Mouse (Mus musculus) liver, embryonic 16.5 days (tissue): ENCODE data around the gene Shbg. TPM values are rescaled to one million over a fixed set of nuclear protein-coding genes. Genes with fewer than 3 reads are reported as not detected.
A peak's percentile ranks its signal among the peaks of the same experiment; 100 is the strongest.

Source experiments
- ATAC-seq: fragments of 200-750 bp; cut with Nextera tagmentation; 2 replicates; pipeline ENCODE4 v1.8.0; 2017; ENCODE audit warnings: low read depth, mild to moderate bottlenecking, moderate number of reproducible peaks, moderate library complexity
- H3K27ac ChIP-seq: fragments of 300-500 bp; sonication (generic); 2 replicates; pipeline ENCODE4 v1.5.1; 2014; ENCODE audit warnings: mild to moderate bottlenecking, low read length
- H3K27me3 ChIP-seq: fragments of 300-500 bp; sonication (generic); 2 replicates; pipeline ENCODE4 v1.6.1; 2014; ENCODE audit warnings: low read depth, low read length, mixed read lengths; ENCODE audit not compliant: control insufficient read depth, insufficient read depth
- H3K36me3 ChIP-seq: fragments of 300-500 bp; sonication (generic); 2 replicates; pipeline ENCODE4 v1.6.1; 2014; ENCODE audit warnings: mild to moderate bottlenecking; ENCODE audit not compliant: control insufficient read depth, insufficient read depth
- H3K4me1 ChIP-seq: fragments of 300-500 bp; sonication (generic); 2 replicates; pipeline ENCODE4 v1.6.1; 2014; ENCODE audit warnings: low read depth, low read length, mixed read lengths; ENCODE audit not compliant: control insufficient read depth
- H3K4me2 ChIP-seq: fragments of 300-500 bp; sonication (generic); 2 replicates; pipeline ENCODE4 v1.6.1; 2014; ENCODE audit warnings: low read depth, low read length, mixed read lengths
- H3K4me3 ChIP-seq: fragments of 300-500 bp; sonication (generic); 2 replicates; pipeline ENCODE4 v1.5.1; 2014; ENCODE audit warnings: low read depth, mild to moderate bottlenecking, low read length
- H3K9ac ChIP-seq: fragments of 300-500 bp; sonication (generic); 2 replicates; pipeline ENCODE4 v1.6.1; 2014; ENCODE audit warnings: low read depth, low read length
- H3K9me3 ChIP-seq: fragments of 300-500 bp; sonication (generic); replicated peaks from 2 replicates; pipeline ENCODE4 v1.6.1; 2016; ENCODE audit warnings: low read length; ENCODE audit not compliant: control insufficient read depth
- WGBS: fragments of 180-500 bp; shearing (Covaris S2); extraction: QIAGEN DNeasy Blood & Tissue Kit; methylation state at CpG from one replicate; pipeline ENCODE4 v1.1.7; 2014; ENCODE audit not compliant: insufficient replicate concordance; 5-methylcytosine and 5-hydroxymethylcytosine counted together
- polyA plus RNA-seq: library from polyadenylated mRNA; unstranded; fragments of >200 nt; fragmentation: Nextera tagmentation; extraction: Ambion mirVana; gene quantifications from 2 replicates; pipeline ENCODE4 v1.2.1, GENCODE M21; 2015

Shbg gene
- 26.2 and 27.9 TPM in 2 replicates for polyA plus RNA-seq

- no peaks in the 10 kb centered on the region for H3K27me3 ChIP-seq
- H3K4me1 ChIP-seq = peaks cover 44% of the 10 kb centered on the region
- WGBS = 32% methylated on average over 5 of the region's 5 CpGs
- no peak within 1 kb of the TSS for H3K4me2 ChIP-seq
- no peak within 1 kb of the TSS for H3K4me3 ChIP-seq
- H3K27ac ChIP-seq = no peak within 1 kb of the TSS
- no peaks in the 10 kb centered on the region for H3K9me3 ChIP-seq
- H3K9ac ChIP-seq = no peak within 1 kb of the TSS
- ATAC-seq = peak; percentile 14; the same call in 1 of the 2 replicates
- no peaks in the 10 kb centered on the region for H3K36me3 ChIP-seq
These were observed at the start of gene Shbg for GRCm38 (mm10) chr11:69617805-69618204. TSS of gene Shbg (minus strand) at chr11:69617905.

- H3K27ac ChIP-seq = no peak overlapping the region
- no peaks in the 10 kb centered on the region for H3K9me3 ChIP-seq
- no peaks in the 10 kb centered on the region for H3K27me3 ChIP-seq
- H3K4me2 ChIP-seq = no peak overlapping the region
- H3K36me3 ChIP-seq = peaks cover 45% of the 10 kb centered on the region
- H3K4me3 ChIP-seq = no peak overlapping the region
- no peak for ATAC-seq
- peaks cover 28% of the 10 kb centered on the region for H3K4me1 ChIP-seq
- 76% methylated on average over 3 of the region's 3 CpGs for WGBS
- no peak overlapping the region for H3K9ac ChIP-seq
These were observed 48.9 kb upstream of the Shbg start for GRCm38 (mm10) chr11:69666665-69667005.

- WGBS = 22% methylated on average over 7 of the region's 7 CpGs
- ATAC-seq = no peak
- no peak within 1 kb of the TSS for H3K4me3 ChIP-seq
- H3K36me3 ChIP-seq = peaks cover 45% of the 10 kb centered on the region
- H3K4me1 ChIP-seq = peaks cover 33% of the 10 kb centered on the region
- no peaks in the 10 kb centered on the region for H3K9me3 ChIP-seq
- no peak within 1 kb of the TSS for H3K9ac ChIP-seq
- H3K27me3 ChIP-seq = no peaks in the 10 kb centered on the region
- peak within 1 kb of the TSS; percentile 45 for H3K27ac ChIP-seq
- H3K4me2 ChIP-seq = no peak within 1 kb of the TSS; the same call in 1 of the 2 replicates
These were observed 48.4 kb upstream of the Shbg start, which contains the start of gene Cd68 for GRCm38 (mm10) chr11:69665961-69666664. TSS of gene Cd68 (minus strand) at chr11:69666153.

GRCm38 (mm10) chr11:69665457-69665960 is 47.8 kb upstream of the Shbg start:
- Histone ChIP-seq H3K36me3 (peaks cover 42% of the 10 kb centered on the region), H3K27me3 (no peaks in the 10 kb centered on the region), H3K4me3 (no peak overlapping the region), H3K9ac (no peak overlapping the region), H3K9me3 (no peaks in the 10 kb centered on the region), H3K4me2 (no peak overlapping the region; the same call in 1 of the 2 replicates), H3K4me1 (peaks cover 34% of the 10 kb centered on the region), H3K27ac (peak overlapping the region; percentile 45)
- 64% methylated on average over 9 of the region's 9 CpGs for WGBS
- ATAC-seq = no peak

- peaks cover 35% of the 10 kb centered on the region for H3K36me3 ChIP-seq
- no peak overlapping the region for H3K4me2 ChIP-seq
- no peak overlapping the region for H3K9ac ChIP-seq
- peaks cover 28% of the 10 kb centered on the region for H3K4me1 ChIP-seq
- no peaks in the 10 kb centered on the region for H3K9me3 ChIP-seq
- 85% methylated on average over 7 of the region's 7 CpGs for WGBS
- no peaks in the 10 kb centered on the region for H3K27me3 ChIP-seq
- ATAC-seq = no peak
- no peak overlapping the region for H3K4me3 ChIP-seq
- H3K27ac ChIP-seq = 0 out of 2 replicates have a peak overlapping the region, but pooled peaks have one; percentile 31
These were observed 47.1 kb upstream of the Shbg start for GRCm38 (mm10) chr11:69664841-69665240.

GRCm38 (mm10) chr11:69663795-69664194 is 46.1 kb upstream of the Shbg start:
- Histone ChIP-seq H3K36me3 (peaks cover 25% of the 10 kb centered on the region), H3K4me3 (no peak overlapping the region), H3K4me1 (peaks cover 22% of the 10 kb centered on the region), H3K9me3 (no peaks in the 10 kb centered on the region), H3K27me3 (no peaks in the 10 kb centered on the region), H3K4me2 (peak overlapping the region; percentile 86; the same call in 1 of the 2 replicates), H3K9ac (no peak overlapping the region), H3K27ac (no peak overlapping the region; the same call in 1 of the 2 replicates)
- 72% methylated on average over 6 of the region's 6 CpGs for WGBS
- ATAC-seq = no peak

GRCm38 (mm10) chr11:69662967-69663671 is 45.4 kb upstream of the Shbg start:
- peaks cover 22% of the 10 kb centered on the region for H3K4me1 ChIP-seq
- no peaks in the 10 kb centered on the region for H3K27me3 ChIP-seq
- H3K9me3 ChIP-seq = no peaks in the 10 kb centered on the region
- H3K9ac ChIP-seq = peak overlapping the region; percentile 76
- peak overlapping the region; percentile 96 for H3K27ac ChIP-seq
- 69% methylated on average over 13 of the region's 13 CpGs for WGBS
- no peak for ATAC-seq
- H3K4me2 ChIP-seq = peak overlapping the region; percentile 86
- peak overlapping the region; percentile 76 for H3K4me3 ChIP-seq
- peaks cover 23% of the 10 kb centered on the region for H3K36me3 ChIP-seq

- no peaks in the 10 kb centered on the region for H3K27me3 ChIP-seq
- peak within 1 kb of the TSS; percentile 86 for H3K4me2 ChIP-seq
- H3K9me3 ChIP-seq = no peaks in the 10 kb centered on the region
- peaks cover 22% of the 10 kb centered on the region for H3K36me3 ChIP-seq
- H3K4me3 ChIP-seq = peak within 1 kb of the TSS; percentile 76
- H3K9ac ChIP-seq = peak within 1 kb of the TSS; percentile 76
- peak; percentile 95 for ATAC-seq
- WGBS = 0% methylated on average over 48 of the region's 48 CpGs
- H3K4me1 ChIP-seq = peaks cover 22% of the 10 kb centered on the region
- H3K27ac ChIP-seq = peak within 1 kb of the TSS; percentile 96
These were observed 44.7 kb upstream of the Shbg start, which contains the start of gene Mpdu1 for GRCm38 (mm10) chr11:69662213-69662966. TSS of gene Mpdu1 (minus strand) at chr11:69662642.
